Mouse (Mus musculus) embryonic facial prominence, embryonic 12.5 days (tissue): ENCODE measurements around the gene Rnf183. TPM values are rescaled to one million over a fixed set of nuclear protein-coding genes. Genes with fewer than 3 reads are reported as not detected.

Experiments used
- ATAC-seq: fragments of 200-750 bp; cut with Nextera tagmentation; 2 replicates; pipeline ENCODE4 v1.8.0; 2017; ENCODE audit not compliant: insufficient number of reproducible peaks, insufficient read depth, low FRiP score, low TSS enrichment
- H3K27ac ChIP-seq: fragments of 300-500 bp; sonication (generic); 2 replicates; pipeline ENCODE4 v1.5.1; 2016; ENCODE audit warnings: mild to moderate bottlenecking
- H3K27me3 ChIP-seq: fragments of 300-500 bp; sonication (generic); 2 replicates; pipeline ENCODE4 v1.6.1; 2016; ENCODE audit warnings: mild to moderate bottlenecking, moderate library complexity
- H3K36me3 ChIP-seq: fragments of 300-500 bp; sonication (generic); 2 replicates; pipeline ENCODE4 v1.6.1; 2016; ENCODE audit warnings: mild to moderate bottlenecking
- H3K4me1 ChIP-seq: fragments of 300-500 bp; sonication (generic); 2 replicates; pipeline ENCODE4 v1.6.1; 2016
- H3K4me2 ChIP-seq: fragments of 300-500 bp; sonication (generic); replicated peaks from 2 replicates; pipeline ENCODE4 v1.6.1; 2016; ENCODE audit warnings: mild to moderate bottlenecking, moderate library complexity
- H3K4me3 ChIP-seq: fragments of 300-500 bp; sonication (generic); 2 replicates; pipeline ENCODE4 v1.5.1; 2016; ENCODE audit warnings: mild to moderate bottlenecking
- H3K9ac ChIP-seq: fragments of 300-500 bp; sonication (generic); 2 replicates; pipeline ENCODE4 v1.6.1; 2016; ENCODE audit warnings: mild to moderate bottlenecking, moderate library complexity
- H3K9me3 ChIP-seq: fragments of 300-500 bp; sonication (generic); 2 replicates; pipeline ENCODE4 v1.6.1; 2016; ENCODE audit warnings: mild to moderate bottlenecking, moderate library complexity
- WGBS: fragments of 180-500 bp; shearing (Covaris S2); methylation state at CpG from one replicate; pipeline ENCODE4 v1.1.7; 2016; 5-methylcytosine and 5-hydroxymethylcytosine counted together
- polyA plus RNA-seq: library from polyadenylated mRNA; unstranded; fragments of >200 nt; fragmentation: Nextera tagmentation; extraction: Ambion mirVana; gene quantifications from 2 replicates; pipeline ENCODE4 v1.2.1, GENCODE M21; 2016

Rnf183 gene
- polyA plus RNA-seq, 1 experiment from 2014 or later: not detected

- Histone ChIP-seq H3K4me2 (no peak overlapping the region), H3K27me3 (no peaks in the 10 kb centered on the region), H3K9me3 (no peaks in the 10 kb centered on the region), H3K36me3 (peaks cover 24% of the 10 kb centered on the region), H3K4me1 (no peaks in the 10 kb centered on the region), H3K27ac (no peak overlapping the region), H3K9ac (no peak overlapping the region), H3K4me3 (no peak overlapping the region)
- 77% methylated on average over 17 of the region's 17 CpGs for WGBS
- peak; percentile 49; the same call in 1 of the 2 replicates for ATAC-seq
Observed at GRCm38 (mm10) chr4:62427978-62428758, 6.9 kb downstream of the Rnf183 start.

GRCm38 (mm10) chr4:62425891-62426290 lies 9.2 kb downstream of the Rnf183 start:
- ATAC-seq: no peak
- no peaks in the 10 kb centered on the region for H3K27me3 ChIP-seq
- no peak overlapping the region for H3K27ac ChIP-seq
- 95% methylated on average over 4 of the region's 4 CpGs for WGBS
- no peak overlapping the region for H3K4me3 ChIP-seq
- H3K4me1 ChIP-seq: no peaks in the 10 kb centered on the region
- peaks cover 46% of the 10 kb centered on the region for H3K36me3 ChIP-seq
- H3K9ac ChIP-seq: no peak overlapping the region
- no peaks in the 10 kb centered on the region for H3K9me3 ChIP-seq
- no peak overlapping the region for H3K4me2 ChIP-seq

GRCm38 (mm10) chr4:62419091-62419490 lies 16.0 kb downstream of the Rnf183 start:
- Histone ChIP-seq H3K9ac (no peak overlapping the region), H3K27me3 (no peaks in the 10 kb centered on the region), H3K27ac (no peak overlapping the region), H3K4me2 (no peak overlapping the region), H3K9me3 (no peaks in the 10 kb centered on the region), H3K4me1 (no peaks in the 10 kb centered on the region), H3K4me3 (no peak overlapping the region), H3K36me3 (peaks cover 98% of the 10 kb centered on the region)
- 95% methylated on average over 6 of the region's 6 CpGs for WGBS
- ATAC-seq: no peak

GRCm38 (mm10) chr4:62418448-62418847 lies 16.6 kb downstream of the Rnf183 start:
- Histone ChIP-seq H3K9ac (no peak overlapping the region), H3K27me3 (no peaks in the 10 kb centered on the region), H3K4me2 (no peak overlapping the region), H3K9me3 (no peaks in the 10 kb centered on the region), H3K27ac (no peak overlapping the region), H3K36me3 (peaks cover 97% of the 10 kb centered on the region), H3K4me3 (no peak overlapping the region), H3K4me1 (no peaks in the 10 kb centered on the region)
- 89% methylated on average over 8 of the region's 8 CpGs for WGBS
- no peak for ATAC-seq

- no peak overlapping the region for H3K4me3 ChIP-seq
- no peaks in the 10 kb centered on the region for H3K9me3 ChIP-seq
- peaks cover 16% of the 10 kb centered on the region for H3K4me1 ChIP-seq
- H3K9ac ChIP-seq: no peak overlapping the region
- no peak overlapping the region for H3K27ac ChIP-seq
- no peaks in the 10 kb centered on the region for H3K27me3 ChIP-seq
- WGBS: 94% methylated on average over 10 of the region's 10 CpGs
- no peak overlapping the region for H3K4me2 ChIP-seq
- H3K36me3 ChIP-seq: peaks cover 53% of the 10 kb centered on the region
- ATAC-seq: no peak
Observed at GRCm38 (mm10) chr4:62411606-62412005, 23.4 kb downstream of the Rnf183 start.

- Histone ChIP-seq H3K4me2 (peak overlapping the region; percentile 82), H3K9me3 (no peaks in the 10 kb centered on the region), H3K27ac (no peak overlapping the region), H3K4me1 (peaks cover 21% of the 10 kb centered on the region), H3K9ac (no peak overlapping the region), H3K27me3 (no peaks in the 10 kb centered on the region), H3K4me3 (peak overlapping the region; percentile 69; the same call in 1 of the 2 replicates), H3K36me3 (peaks cover 40% of the 10 kb centered on the region)
- ATAC-seq: no peak
- WGBS: 85% methylated on average over 2 of the region's 2 CpGs
Observed at GRCm38 (mm10) chr4:62410325-62410724, 24.7 kb downstream of the Rnf183 start.

GRCm38 (mm10) chr4:62409615-62410014 lies 25.4 kb downstream of the Rnf183 start:
- no peak for ATAC-seq
- H3K27me3 ChIP-seq: no peaks in the 10 kb centered on the region

DNA sequence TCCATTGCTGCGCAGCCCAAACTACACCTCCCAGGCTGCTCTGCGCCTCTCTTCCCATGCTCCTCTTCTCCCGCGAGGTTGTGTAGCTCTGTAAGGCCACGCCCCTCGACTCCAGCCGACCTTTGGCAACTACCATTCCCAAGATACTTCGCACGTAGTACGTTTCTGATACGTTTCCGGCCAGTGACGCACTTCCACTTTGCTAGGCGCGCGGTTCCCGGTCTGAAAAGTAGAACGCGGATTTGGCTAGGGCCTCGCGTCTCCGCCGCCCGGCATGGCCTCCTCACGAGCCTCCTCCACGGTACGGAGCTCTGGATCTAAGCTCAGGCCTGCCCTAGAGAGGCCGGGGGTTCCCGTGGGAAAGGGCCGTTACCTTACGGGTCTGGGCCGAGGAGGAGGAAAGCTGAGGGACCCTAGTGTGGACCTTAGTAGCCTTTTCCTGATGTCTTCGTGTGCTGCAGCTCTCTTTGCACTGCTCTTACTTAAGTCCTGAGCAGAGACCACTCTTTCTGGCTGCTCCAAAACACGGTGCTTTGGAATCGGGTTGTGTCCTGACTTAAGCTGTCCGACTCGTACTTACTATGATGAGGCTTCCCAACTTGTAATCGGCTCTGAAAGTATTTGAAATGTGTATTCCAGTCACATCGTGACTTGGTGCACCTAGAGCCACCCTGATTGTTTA lies 26.3 kb downstream of the Rnf183 start, which contains the start of the genes Cdc26 and Prpf4:
TSS of gene Cdc26 (minus strand) at position 42 of the 682 bp plus-strand sequence.
TSS of gene Prpf4 (plus strand) at position 197 of the 682 bp plus-strand sequence.
- under 1% methylated on average over 39 of the region's 39 CpGs for WGBS
- peaks cover 26% of the 10 kb centered on the region for H3K4me1 ChIP-seq
- peak within 1 kb of the TSS; percentile 88 for H3K27ac ChIP-seq
- no peaks in the 10 kb centered on the region for H3K9me3 ChIP-seq
- ATAC-seq: peak; percentile 98
- H3K4me3 ChIP-seq: peak within 1 kb of the TSS; percentile 69
- H3K9ac ChIP-seq: peak within 1 kb of the TSS; percentile 83
- H3K36me3 ChIP-seq: peaks cover 32% of the 10 kb centered on the region
- no peaks in the 10 kb centered on the region for H3K27me3 ChIP-seq
- peak within 1 kb of the TSS; percentile 82 for H3K4me2 ChIP-seq

More at GRCm38 (mm10) chr4:62409615-62410014, 25.4 kb downstream of the Rnf183 start:
- no peaks in the 10 kb centered on the region for H3K9me3 ChIP-seq
- peaks cover 25% of the 10 kb centered on the region for H3K4me1 ChIP-seq
- H3K9ac ChIP-seq: peak overlapping the region; percentile 83
- H3K27ac ChIP-seq: no peak overlapping the region
- peak overlapping the region; percentile 82 for H3K4me2 ChIP-seq
- 35% methylated on average over 6 of the region's 6 CpGs for WGBS
- peaks cover 38% of the 10 kb centered on the region for H3K36me3 ChIP-seq
- H3K4me3 ChIP-seq: peak overlapping the region; percentile 69

- peak; percentile 53 for ATAC-seq
- under 1% methylated on average over 35 of the region's 35 CpGs for WGBS
Observed at GRCm38 (mm10) chr4:62407730-62408582, 27.1 kb downstream of the Rnf183 start.

DNA sequence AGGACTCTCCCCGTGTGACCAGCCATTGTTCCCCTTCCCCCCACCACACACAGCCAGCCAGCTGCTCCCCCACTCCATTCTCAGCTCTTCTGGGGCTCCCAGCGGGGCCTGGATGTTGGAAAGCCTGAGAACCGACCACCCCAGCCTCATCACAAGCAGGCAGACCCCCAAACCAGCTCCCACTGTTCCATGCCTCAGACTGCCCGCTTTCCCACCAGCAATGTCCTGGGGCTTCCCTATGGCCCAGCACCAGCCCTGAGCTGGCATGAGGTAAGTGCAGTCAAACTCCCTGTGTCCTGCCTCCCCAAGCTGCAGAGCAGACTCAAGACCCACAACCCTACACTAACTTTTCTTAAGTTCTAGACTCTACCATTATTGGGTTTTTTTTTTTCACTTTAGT lies 28.9 kb downstream of the Rnf183 start:
- Histone ChIP-seq H3K9me3 (no peaks in the 10 kb centered on the region), H3K27ac (no peak overlapping the region), H3K4me3 (no peak overlapping the region), H3K36me3 (peaks cover 25% of the 10 kb centered on the region), H3K9ac (no peak overlapping the region), H3K27me3 (no peaks in the 10 kb centered on the region), H3K4me2 (no peak overlapping the region; the same call in 1 of the 2 replicates), H3K4me1 (peaks cover 26% of the 10 kb centered on the region)
- ATAC-seq: no peak
- WGBS: 90% methylated on average over 4 of the region's 4 CpGs

More at GRCm38 (mm10) chr4:62407730-62408582, 27.1 kb downstream of the Rnf183 start:
- Histone ChIP-seq H3K4me2 (peak overlapping the region; percentile 51), H3K36me3 (peaks cover 26% of the 10 kb centered on the region), H3K4me1 (peaks cover 26% of the 10 kb centered on the region), H3K27me3 (no peaks in the 10 kb centered on the region), H3K4me3 (peak overlapping the region; percentile 69), H3K9me3 (no peaks in the 10 kb centered on the region), H3K27ac (peak overlapping the region; percentile 88), H3K9ac (peak overlapping the region; percentile 73)

DNA sequence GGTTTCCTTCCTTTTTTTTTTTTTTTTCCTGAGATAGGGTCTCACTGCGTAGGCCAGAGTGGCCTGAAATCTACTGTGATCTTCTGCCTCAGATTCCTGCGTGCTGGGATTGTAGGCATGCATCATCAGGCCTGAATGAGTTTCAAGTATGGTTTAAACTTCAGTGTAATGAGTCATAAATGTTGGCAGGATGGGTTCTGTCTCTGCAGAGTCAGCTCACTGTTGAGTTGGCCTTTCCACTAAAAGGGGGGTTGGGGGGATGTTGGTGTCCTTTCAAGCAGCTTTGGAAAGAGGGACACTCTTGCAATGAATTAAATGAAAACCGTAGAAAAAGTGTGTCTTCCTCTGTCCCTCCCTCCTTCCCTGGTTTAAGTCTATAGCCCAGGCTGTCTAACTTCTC lies 36.1 kb downstream of the Rnf183 start:
- Histone ChIP-seq H3K27me3 (no peaks in the 10 kb centered on the region), H3K36me3 (peaks cover 74% of the 10 kb centered on the region), H3K27ac (no peak overlapping the region), H3K4me2 (no peak overlapping the region), H3K9ac (no peak overlapping the region), H3K4me3 (no peak overlapping the region), H3K4me1 (no peaks in the 10 kb centered on the region), H3K9me3 (no peaks in the 10 kb centered on the region)
- no peak for ATAC-seq
- WGBS: 96% methylated on average over 3 of the region's 3 CpGs
